Mouse (Mus musculus): ENCODE measurements around the gene Fto. TPM values are rescaled to one million over a fixed set of nuclear protein-coding genes. Genes with fewer than 3 reads are reported as not detected.
A peak's percentile ranks its signal among the peaks of the same experiment; 100 is the strongest.

Fto gene
- polyA plus RNA-seq, 1 experiment from 2014 or later: 113 TPM

DNA sequence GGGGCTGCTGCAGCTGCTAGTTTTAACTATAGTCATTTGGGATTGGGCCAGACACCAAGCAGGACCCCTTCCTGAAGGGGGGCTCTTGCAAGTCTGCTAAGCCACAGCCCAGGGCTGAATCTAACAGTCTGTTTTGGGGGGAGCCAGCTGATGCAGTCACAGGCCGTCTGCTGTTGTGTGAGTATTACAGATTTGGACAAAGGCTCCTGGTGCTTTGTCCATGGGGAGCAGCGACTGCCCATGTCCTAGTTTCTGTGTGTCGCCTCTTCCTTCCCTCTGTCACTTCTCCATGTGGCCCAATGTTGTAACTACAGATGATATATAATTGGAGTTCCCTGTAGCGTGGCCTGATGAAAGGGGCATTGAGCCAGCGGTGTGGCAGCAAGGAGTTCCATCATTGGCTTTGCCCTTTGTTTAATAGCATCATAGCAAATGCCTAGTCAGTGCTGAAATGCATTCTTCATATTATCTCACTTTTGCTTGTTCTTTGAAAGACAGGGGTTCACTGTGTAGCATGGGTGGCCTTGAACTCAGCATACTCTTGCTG, 243.8 kb downstream of the Fto start:
- WGBS: 80% methylated on average over 5 of the region's 5 CpGs
- Histone ChIP-seq H3K9ac (ENCODE audit: low read length) (no peak overlapping the region), H3K27me3 (ENCODE audit: control insufficient read depth, insufficient read depth, low read length) (no peaks in the 10 kb centered on the region), H3K4me3 (ENCODE audit: low read depth, low read length) (no peak overlapping the region), H3K4me2 (ENCODE audit: low read depth) (no peak overlapping the region), H3K4me1 (ENCODE audit: control insufficient read depth, insufficient read depth, low read length) (peaks cover under 1% of the 10 kb centered on the region; the same call in 1 of the 2 replicates), H3K9me3 (ENCODE audit: control insufficient read depth, low read length) (no peaks in the 10 kb centered on the region), H3K27ac (ENCODE audit: low read depth, low read length) (no peak overlapping the region), H3K36me3 (ENCODE audit: control insufficient read depth, insufficient read depth, low read length) (no peaks in the 10 kb centered on the region)
- ATAC-seq (ENCODE audit: insufficient read depth, low FRiP score, low TSS enrichment) (no peak), DNase-seq (ENCODE audit: low spot score) (no peak)

DNA sequence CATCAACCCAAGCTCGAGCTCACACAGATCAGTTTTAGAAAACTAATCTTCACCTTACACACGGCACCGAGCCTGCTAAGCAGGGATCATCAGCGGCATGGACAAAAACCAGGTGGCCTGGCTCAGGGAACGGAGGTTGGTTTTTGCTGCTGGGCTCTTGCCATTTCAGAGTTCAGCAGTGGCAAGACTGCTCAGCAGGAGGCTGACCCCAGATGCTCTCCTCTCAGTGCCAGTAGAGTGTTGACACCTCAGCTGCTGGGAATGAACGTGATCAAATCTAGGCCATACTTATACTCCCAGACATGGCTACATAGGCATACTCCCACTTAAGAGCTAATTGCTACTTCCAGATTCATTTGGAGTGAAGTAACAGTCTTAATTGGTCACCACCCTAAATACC, 245.1 kb downstream of the Fto start:
- Histone ChIP-seq H3K27me3 (ENCODE audit: control insufficient read depth, insufficient read depth, low read length) (no peaks in the 10 kb centered on the region), H3K4me1 (ENCODE audit: control insufficient read depth, insufficient read depth, low read length) (no peaks in the 10 kb centered on the region), H3K4me2 (ENCODE audit: low read depth) (no peak overlapping the region), H3K36me3 (ENCODE audit: control insufficient read depth, insufficient read depth, low read length) (no peaks in the 10 kb centered on the region), H3K9ac (ENCODE audit: low read length) (no peak overlapping the region), H3K4me3 (ENCODE audit: low read depth, low read length) (no peak overlapping the region), H3K27ac (ENCODE audit: low read depth, low read length) (no peak overlapping the region), H3K9me3 (ENCODE audit: control insufficient read depth, low read length) (no peaks in the 10 kb centered on the region)
- ATAC-seq (ENCODE audit: insufficient read depth, low FRiP score, low TSS enrichment): no peak
- no peak for DNase-seq (ENCODE audit: low spot score)
- 68% methylated on average over 6 of the region's 6 CpGs for WGBS

GRCm38 (mm10) chr8:91560017-91560591, 246.8 kb downstream of the Fto start:
- H3K27me3 ChIP-seq (ENCODE audit: control insufficient read depth, insufficient read depth, low read length): no peaks in the 10 kb centered on the region
- no peaks in the 10 kb centered on the region for H3K9me3 ChIP-seq (ENCODE audit: control insufficient read depth, low read length)
- no peaks in the 10 kb centered on the region for H3K4me1 ChIP-seq (ENCODE audit: control insufficient read depth, insufficient read depth, low read length)
- no peak overlapping the region for H3K4me2 ChIP-seq (ENCODE audit: low read depth)
- ATAC-seq (ENCODE audit: insufficient read depth, low FRiP score, low TSS enrichment): no peak
- no peak overlapping the region for H3K9ac ChIP-seq (ENCODE audit: low read length)
- no peak overlapping the region for H3K27ac ChIP-seq (ENCODE audit: low read depth, low read length)
- H3K4me3 ChIP-seq (ENCODE audit: low read depth, low read length): no peak overlapping the region
- 88% methylated on average over 6 of the region's 6 CpGs for WGBS
- no peak for DNase-seq (ENCODE audit: low spot score)
- H3K36me3 ChIP-seq (ENCODE audit: control insufficient read depth, insufficient read depth, low read length): no peaks in the 10 kb centered on the region

DNA sequence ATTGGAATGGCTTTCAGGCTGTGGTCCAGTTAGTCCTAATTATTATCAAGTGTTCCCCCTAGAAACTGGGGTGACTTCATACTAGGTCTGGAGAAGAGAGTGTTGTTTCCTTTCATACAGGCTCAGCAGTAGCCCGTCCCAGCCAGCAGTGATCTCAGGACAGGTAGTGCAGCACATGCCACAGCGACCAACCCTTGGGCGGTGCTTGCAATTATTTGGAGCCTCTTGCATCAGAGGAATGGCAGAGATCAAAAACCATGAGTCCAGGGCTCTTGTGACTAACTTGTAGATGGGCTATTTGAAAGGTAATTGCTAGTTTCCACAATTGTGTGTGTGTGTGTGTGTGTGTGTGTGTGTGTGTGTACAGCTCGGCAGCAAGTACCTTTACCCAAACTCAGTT, 247.9 kb downstream of the Fto start:
- WGBS: 90% methylated on average over 4 of the region's 4 CpGs
- no peak overlapping the region for H3K9ac ChIP-seq (ENCODE audit: low read length)
- DNase-seq (ENCODE audit: low spot score) (no peak), ATAC-seq (ENCODE audit: insufficient read depth, low FRiP score, low TSS enrichment) (no peak)
- 0 out of 2 replicates have a peak, but pooled peaks cover 5% of the 10 kb centered on the region for H3K4me1 ChIP-seq (ENCODE audit: control insufficient read depth, insufficient read depth, low read length)
- no peaks in the 10 kb centered on the region for H3K27me3 ChIP-seq (ENCODE audit: control insufficient read depth, insufficient read depth, low read length)
- no peaks in the 10 kb centered on the region for H3K36me3 ChIP-seq (ENCODE audit: control insufficient read depth, insufficient read depth, low read length)
- H3K4me3 ChIP-seq (ENCODE audit: low read depth, low read length): no peak overlapping the region
- H3K9me3 ChIP-seq (ENCODE audit: control insufficient read depth, low read length): no peaks in the 10 kb centered on the region
- no peak overlapping the region for H3K4me2 ChIP-seq (ENCODE audit: low read depth)
- no peak overlapping the region for H3K27ac ChIP-seq (ENCODE audit: low read depth, low read length)

- DNase-seq (ENCODE audit: low spot score) (no peak), ATAC-seq (ENCODE audit: insufficient read depth, low FRiP score, low TSS enrichment) (no peak)
- 65% methylated on average over 7 of the region's 7 CpGs for WGBS
- Histone ChIP-seq H3K4me1 (ENCODE audit: control insufficient read depth, insufficient read depth, low read length) (peaks cover 10% of the 10 kb centered on the region; the same call in 1 of the 2 replicates), H3K9me3 (ENCODE audit: control insufficient read depth, low read length) (no peaks in the 10 kb centered on the region), H3K27ac (ENCODE audit: low read depth, low read length) (no peak overlapping the region), H3K36me3 (ENCODE audit: control insufficient read depth, insufficient read depth, low read length) (no peaks in the 10 kb centered on the region), H3K4me3 (ENCODE audit: low read depth, low read length) (no peak overlapping the region), H3K27me3 (ENCODE audit: control insufficient read depth, insufficient read depth, low read length) (no peaks in the 10 kb centered on the region), H3K4me2 (ENCODE audit: low read depth) (no peak overlapping the region), H3K9ac (ENCODE audit: low read length) (no peak overlapping the region)
These were observed 249.3 kb downstream of the Fto start for GRCm38 (mm10) chr8:91562600-91562999.

DNA sequence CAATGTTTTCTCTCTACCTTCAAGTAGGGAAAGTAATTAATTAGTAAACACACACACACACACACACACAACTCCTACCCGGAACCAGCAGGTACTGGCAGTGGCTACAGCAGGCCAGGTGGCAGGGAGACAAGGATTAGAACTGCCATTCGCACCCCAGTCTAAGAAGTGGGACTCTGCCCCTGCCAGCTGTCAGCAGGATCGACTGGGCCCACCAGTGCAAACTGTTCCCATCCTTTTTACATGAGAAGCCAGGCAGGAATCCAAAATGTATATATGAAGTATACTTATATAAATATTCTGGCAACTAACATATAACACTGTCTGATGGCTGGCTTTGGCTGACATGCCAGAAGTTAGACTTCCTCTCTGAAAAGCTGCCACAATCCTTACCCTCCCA, 250.0 kb downstream of the Fto start:
- Histone ChIP-seq H3K36me3 (ENCODE audit: control insufficient read depth, insufficient read depth, low read length) (no peaks in the 10 kb centered on the region), H3K4me3 (ENCODE audit: low read depth, low read length) (no peak overlapping the region), H3K9me3 (ENCODE audit: control insufficient read depth, low read length) (no peaks in the 10 kb centered on the region), H3K4me1 (ENCODE audit: control insufficient read depth, insufficient read depth, low read length) (peaks cover 10% of the 10 kb centered on the region; the same call in 1 of the 2 replicates), H3K9ac (ENCODE audit: low read length) (no peak overlapping the region), H3K27ac (ENCODE audit: low read depth, low read length) (no peak overlapping the region), H3K27me3 (ENCODE audit: control insufficient read depth, insufficient read depth, low read length) (no peaks in the 10 kb centered on the region), H3K4me2 (ENCODE audit: low read depth) (no peak overlapping the region)
- DNase-seq (ENCODE audit: low spot score) (no peak), ATAC-seq (ENCODE audit: insufficient read depth, low FRiP score, low TSS enrichment) (no peak)
- 83% methylated on average over 3 of the region's 3 CpGs for WGBS

DNA sequence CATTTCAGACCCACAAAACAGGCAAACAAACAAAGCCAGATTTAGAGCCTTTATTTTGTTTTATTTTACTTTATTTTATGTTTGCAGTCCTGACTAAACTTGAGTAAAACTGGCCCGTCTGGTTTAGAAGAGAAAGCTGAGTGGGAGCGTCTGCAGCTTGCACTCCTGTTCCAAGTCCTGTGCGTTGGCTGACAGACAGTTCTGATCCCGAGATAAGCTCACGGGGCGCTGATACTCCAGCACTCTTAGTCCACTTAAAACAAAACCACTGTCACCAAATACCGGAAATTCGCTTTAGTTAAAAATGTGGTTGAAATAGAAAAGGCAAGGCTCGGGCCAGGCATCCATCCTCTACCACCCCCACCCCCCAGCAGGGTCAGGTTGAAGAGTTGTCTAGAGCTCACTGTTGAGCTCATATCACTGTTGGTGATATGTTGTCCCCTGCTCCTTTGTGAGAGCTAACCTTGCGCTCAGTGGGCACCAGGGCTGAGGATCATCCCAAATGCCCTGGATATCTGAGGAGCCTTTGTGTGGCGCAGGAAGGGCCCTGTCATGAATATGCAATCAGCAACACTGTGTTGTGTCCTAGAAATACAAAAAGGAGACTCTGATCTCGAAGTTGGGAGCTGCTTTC, 252.7 kb downstream of the Fto start:
- Histone ChIP-seq H3K4me1 (ENCODE audit: control insufficient read depth, insufficient read depth, low read length) (peaks cover 15% of the 10 kb centered on the region; the same call in 1 of the 2 replicates), H3K27ac (ENCODE audit: low read depth, low read length) (no peak overlapping the region), H3K36me3 (ENCODE audit: control insufficient read depth, insufficient read depth, low read length) (no peaks in the 10 kb centered on the region), H3K9me3 (ENCODE audit: control insufficient read depth, low read length) (no peaks in the 10 kb centered on the region), H3K4me3 (ENCODE audit: low read depth, low read length) (no peak overlapping the region), H3K9ac (ENCODE audit: low read length) (no peak overlapping the region), H3K4me2 (ENCODE audit: low read depth) (no peak overlapping the region), H3K27me3 (ENCODE audit: control insufficient read depth, insufficient read depth, low read length) (no peaks in the 10 kb centered on the region)
- peak; percentile 55 for DNase-seq (ENCODE audit: low spot score)
- peak; percentile 23; the same call in 1 of the 2 replicates for ATAC-seq (ENCODE audit: insufficient read depth, low FRiP score, low TSS enrichment)
- WGBS: 62% methylated on average over 12 of the region's 12 CpGs

- Histone ChIP-seq H3K9me3 (ENCODE audit: control insufficient read depth, low read length) (no peaks in the 10 kb centered on the region), H3K27me3 (ENCODE audit: control insufficient read depth, insufficient read depth, low read length) (no peaks in the 10 kb centered on the region), H3K36me3 (ENCODE audit: control insufficient read depth, insufficient read depth, low read length) (no peaks in the 10 kb centered on the region), H3K27ac (ENCODE audit: low read depth, low read length) (no peak overlapping the region), H3K4me1 (ENCODE audit: control insufficient read depth, insufficient read depth, low read length) (peaks cover 15% of the 10 kb centered on the region; the same call in 1 of the 2 replicates), H3K4me2 (ENCODE audit: low read depth) (no peak overlapping the region), H3K4me3 (ENCODE audit: low read depth, low read length) (no peak overlapping the region), H3K9ac (ENCODE audit: low read length) (no peak overlapping the region)
- no peak for DNase-seq (ENCODE audit: low spot score)
- ATAC-seq (ENCODE audit: insufficient read depth, low FRiP score, low TSS enrichment): no peak
- 47% methylated on average over 2 of the region's 2 CpGs for WGBS
These were observed 253.2 kb downstream of the Fto start for GRCm38 (mm10) chr8:91566503-91566869.

- DNase-seq (ENCODE audit: low spot score): no peak
- H3K27ac ChIP-seq (ENCODE audit: low read depth, low read length): no peak overlapping the region
- H3K4me1 ChIP-seq (ENCODE audit: control insufficient read depth, insufficient read depth, low read length): peaks cover 20% of the 10 kb centered on the region
These were observed 256.5 kb downstream of the Fto start for GRCm38 (mm10) chr8:91569874-91570273.

More at GRCm38 (mm10) chr8:91569874-91570273, 256.5 kb downstream of the Fto start:
- Histone ChIP-seq H3K27me3 (ENCODE audit: control insufficient read depth, insufficient read depth, low read length) (no peaks in the 10 kb centered on the region), H3K4me3 (ENCODE audit: low read depth, low read length) (no peak overlapping the region), H3K9me3 (ENCODE audit: control insufficient read depth, low read length) (no peaks in the 10 kb centered on the region), H3K9ac (ENCODE audit: low read length) (no peak overlapping the region), H3K4me2 (ENCODE audit: low read depth) (no peak overlapping the region), H3K36me3 (ENCODE audit: control insufficient read depth, insufficient read depth, low read length) (no peaks in the 10 kb centered on the region)
- no peak for ATAC-seq (ENCODE audit: insufficient read depth, low FRiP score, low TSS enrichment)
- 59% methylated on average over 11 of the region's 11 CpGs for WGBS

Measured in neural tube, embryonic 11.5 days (tissue).